Comparison of ENCODE assay signal across 23 mouse cellular contexts in genomic region chr11:78817311-78818022, GRCm38 (mm10). TPM values are rescaled to one million over a fixed set of nuclear protein-coding genes. Genes with fewer than 3 reads are reported as not detected.
DNase-seq lines count a peak whose midpoint lies in the region; ATAC-seq lines count a peak whose summit lies in the region.
"Had no signal": no experiment of that assay in that cellular context is flagged by ENCODE, and none has a peak within 500 bp of the region (broad histone marks: within the 10 kb centered on the region; RNA-seq: fewer than 3 reads in every experiment).

No protein-coding gene starts in this region.

- no peak for DNase-seq in frontal cortex, postnatal 10 days (ENCODE audit: low spot score in 2 of 2)
- DNase-seq in yolk sac, embryonic 10.5 days (ENCODE audit: low spot score), result no peak
- DNase-seq in spleen, adult 12 weeks (ENCODE audit: low spot score), result no peak
- DNase-seq in embryo, embryonic 9.5 days (ENCODE audit: extremely low spot score), result no peak
- DNase-seq: adrenal gland, postnatal 25 days; cerebellum, adult 11 months; cerebellum, adult 9-11 months; gastrocnemius, postnatal 36 days; heart, postnatal 36 days; kidney, adult 11 months; kidney, postnatal 4 days; lung, postnatal 4 days; right cerebral cortex, postnatal 14 days; spleen, adult 18-20 months had no signal

- H3K4me2 ChIP-seq in neural tube, embryonic 13.5 days, result no peak overlapping the region
- no peak overlapping the region for H3K4me2 ChIP-seq in neural tube, embryonic 15.5 days
- no peak overlapping the region for H3K4me2 ChIP-seq in midbrain, embryonic 15.5 days
- H3K4me2 ChIP-seq: heart, embryonic 15.5 days; liver, embryonic 15.5 days; lung, embryonic 15.5 days had no signal

- H3K27ac ChIP-seq in neural tube, embryonic 13.5 days (replicated peaks), result peak overlapping the region; percentile 83
- no peak overlapping the region for H3K27ac ChIP-seq in neural tube, embryonic 15.5 days (replicated peaks)
- H3K27ac ChIP-seq in midbrain, embryonic 15.5 days, result peak overlapping the region; percentile 77
- H3K27ac ChIP-seq: embryonic facial prominence, embryonic 10.5 days; heart, embryonic 15.5 days; liver, embryonic 15.5 days; lung, embryonic 15.5 days had no signal

- no peaks in the 10 kb centered on the region for H3K9me3 ChIP-seq in neural tube, embryonic 13.5 days
- H3K9me3 ChIP-seq in neural tube, embryonic 15.5 days (replicated peaks), result no peaks in the 10 kb centered on the region
- H3K9me3 ChIP-seq in midbrain, embryonic 15.5 days, result no peaks in the 10 kb centered on the region
- H3K9me3 ChIP-seq: embryonic facial prominence, embryonic 10.5 days; heart, embryonic 15.5 days; liver, embryonic 15.5 days; lung, embryonic 15.5 days had no signal

- no peaks in the 10 kb centered on the region for H3K27me3 ChIP-seq in neural tube, embryonic 13.5 days
- H3K27me3 ChIP-seq in neural tube, embryonic 15.5 days (replicated peaks), result no peaks in the 10 kb centered on the region
- H3K27me3 ChIP-seq in midbrain, embryonic 15.5 days (replicated peaks), result no peaks in the 10 kb centered on the region
- H3K27me3 ChIP-seq: heart, embryonic 15.5 days; lung, embryonic 15.5 days had no signal

- H3K4me3 ChIP-seq in neural tube, embryonic 13.5 days, result no peak overlapping the region
- H3K4me3 ChIP-seq in neural tube, embryonic 15.5 days (replicated peaks), result no peak overlapping the region
- H3K4me3 ChIP-seq in midbrain, embryonic 15.5 days, result no peak overlapping the region
- H3K4me3 ChIP-seq: embryonic facial prominence, embryonic 10.5 days; heart, embryonic 15.5 days; liver, embryonic 15.5 days; lung, embryonic 15.5 days; myocyte had no signal

- H3K36me3 ChIP-seq in neural tube, embryonic 13.5 days, result no peaks in the 10 kb centered on the region
- no peaks in the 10 kb centered on the region for H3K36me3 ChIP-seq in neural tube, embryonic 15.5 days
- H3K36me3 ChIP-seq in midbrain, embryonic 15.5 days (replicated peaks), result no peaks in the 10 kb centered on the region
- H3K36me3 ChIP-seq: embryonic facial prominence, embryonic 10.5 days; heart, embryonic 15.5 days; liver, embryonic 15.5 days; lung, embryonic 15.5 days had no signal

- H3K4me1 ChIP-seq in neural tube, embryonic 13.5 days (replicated peaks), result peaks cover 78% of the 10 kb centered on the region
- peaks cover 55% of the 10 kb centered on the region for H3K4me1 ChIP-seq in neural tube, embryonic 15.5 days
- peaks cover 52% of the 10 kb centered on the region for H3K4me1 ChIP-seq in midbrain, embryonic 15.5 days
- H3K4me1 ChIP-seq: heart, embryonic 15.5 days had no signal

- no peak overlapping the region for H3K9ac ChIP-seq in neural tube, embryonic 13.5 days
- no peak overlapping the region for H3K9ac ChIP-seq in neural tube, embryonic 15.5 days (replicated peaks)
- no peak overlapping the region for H3K9ac ChIP-seq in midbrain, embryonic 15.5 days
- H3K9ac ChIP-seq: heart, embryonic 15.5 days; liver, embryonic 15.5 days; lung, embryonic 15.5 days had no signal

- WGBS in neural tube, embryonic 13.5 days, result 60% methylated on average over 11 of the region's 11 CpGs
- 41% methylated on average over 11 of the region's 11 CpGs for WGBS in neural tube, embryonic 15.5 days
- WGBS in midbrain, embryonic 15.5 days, result 54% methylated on average over 11 of the region's 11 CpGs

- peak; percentile 51; the same call in 1 of the 2 replicates for ATAC-seq in frontal cortex, adult (ENCODE audit: low TSS enrichment)
- ATAC-seq in neural tube, embryonic 13.5 days (ENCODE audit: low read depth), result no peak
- ATAC-seq in neural tube, embryonic 15.5 days (ENCODE audit: low FRiP score), result no peak
- peak; percentile 27; the same call in 1 of the 2 replicates for ATAC-seq in midbrain, embryonic 15.5 days (replicated peaks)

RNA-seq across cellular contexts. Expression of gene Lyrm9, which starts 8.9 kb away (rescaled TPM):
- polyA plus RNA-seq in neural tube, embryonic 13.5 days (2015; fragmentation: Nextera tagmentation; extraction: Ambion mirVana), result 28.8 and 33.6 TPM in 2 replicates
- polyA plus RNA-seq in neural tube, embryonic 15.5 days (2015; fragmentation: Nextera tagmentation; extraction: Ambion mirVana), result 34.0 and 42.0 TPM in 2 replicates
- polyA plus RNA-seq in midbrain, embryonic 15.5 days (2015; fragmentation: Nextera tagmentation; extraction: Ambion mirVana), result 31.9 and 35.8 TPM in 2 replicates

Comparison
In these comparisons a context has a peak if more than half of its experiments do, and no peak if none do; other contexts are left out.
1. ATAC-seq: peak in frontal cortex, adult (single experiment) and midbrain, embryonic 15.5 days (single experiment); none in neural tube, embryonic 13.5 days (single experiment) and neural tube, embryonic 15.5 days (single experiment).